Mouse (Mus musculus) E14TG2a.4 (cell line): ENCODE measurements around the gene Gng7.

Experiments used
- H3K27me3 ChIP-seq: 2 replicates; pipeline ENCODE4 v1.6.1; 2014; ENCODE audit warnings: low read length, control low read depth; ENCODE audit not compliant: insufficient read depth
- H3K36me3 ChIP-seq: 2 replicates; pipeline ENCODE4 v1.6.1; 2014; ENCODE audit warnings: low read length, control low read depth; ENCODE audit not compliant: insufficient read depth
- H3K4me1 ChIP-seq: replicated peaks from 2 replicates; pipeline ENCODE4 v1.6.1; 2014; ENCODE audit warnings: low read depth, low read length, control low read depth
- H3K4me3 ChIP-seq: replicated peaks from 2 replicates; pipeline ENCODE4 v1.5.1; 2014; ENCODE audit warnings: mild to moderate bottlenecking, low read length
- H3K9me3 ChIP-seq: 2 replicates; pipeline ENCODE4 v1.6.1; 2014; ENCODE audit warnings: low read length, control low read depth
- CTCF ChIP-seq: conservative IDR thresholded peaks from 2 replicates; pipeline ENCODE4 v1.5.1; 2014; ENCODE audit warnings: low read length
- NANOG ChIP-seq: IDR thresholded peaks from 2 replicates; pipeline ENCODE4 v1.6.1; 2014; ENCODE audit warnings: borderline replicate concordance, low read length, mixed read lengths
- POU5F1 ChIP-seq: IDR thresholded peaks from 2 replicates; pipeline ENCODE4 v1.6.1; 2014; ENCODE audit warnings: low read length, borderline replicate concordance

Gene Gng7

GRCm38 (mm10) chr10:80954843-80955242 is 59.9 kb downstream of the Gng7 start:
- TF ChIP-seq CTCF (no peak), POU5F1 (no peak), NANOG (no peak)
- 0 out of 2 replicates have a peak overlapping the region, but pooled peaks have one; percentile 1 for H3K4me3 ChIP-seq
- H3K4me1 ChIP-seq, result peaks cover 84% of the 10 kb centered on the region
- no peaks in the 10 kb centered on the region for H3K27me3 ChIP-seq
- no peaks in the 10 kb centered on the region for H3K36me3 ChIP-seq
- no peaks in the 10 kb centered on the region for H3K9me3 ChIP-seq

- Histone ChIP-seq H3K9me3 (no peaks in the 10 kb centered on the region), H3K27me3 (no peaks in the 10 kb centered on the region), H3K4me3 (no peak overlapping the region), H3K4me1 (peaks cover 84% of the 10 kb centered on the region), H3K36me3 (no peaks in the 10 kb centered on the region)
- TF ChIP-seq POU5F1 (no peak), CTCF (no peak), NANOG (no peak)
Observed at GRCm38 (mm10) chr10:80954415-80954814, 60.3 kb downstream of the Gng7 start.

GRCm38 (mm10) chr10:80952449-80952848 is 62.3 kb downstream of the Gng7 start:
- no peak for TF ChIP-seq NANOG
- no peak for TF ChIP-seq CTCF
- TF ChIP-seq POU5F1, result no peak
- H3K4me1 ChIP-seq, result peaks cover 93% of the 10 kb centered on the region
- H3K36me3 ChIP-seq, result no peaks in the 10 kb centered on the region
- H3K9me3 ChIP-seq, result no peaks in the 10 kb centered on the region
- H3K27me3 ChIP-seq, result no peaks in the 10 kb centered on the region
- H3K4me3 ChIP-seq, result peak overlapping the region; percentile 56; the same call in 1 of the 2 replicates

- H3K36me3 ChIP-seq, result no peaks in the 10 kb centered on the region
- 0 out of 2 replicates have a peak overlapping the region, but pooled peaks have one; percentile 56 for H3K4me3 ChIP-seq
- H3K27me3 ChIP-seq, result no peaks in the 10 kb centered on the region
- no peak for TF ChIP-seq POU5F1
- no peak for TF ChIP-seq NANOG
- no peak for TF ChIP-seq CTCF
- H3K4me1 ChIP-seq, result peaks cover 96% of the 10 kb centered on the region
- H3K9me3 ChIP-seq, result no peaks in the 10 kb centered on the region
Observed at GRCm38 (mm10) chr10:80951761-80952390, 62.9 kb downstream of the Gng7 start.

GRCm38 (mm10) chr10:80950314-80950713 is 64.4 kb downstream of the Gng7 start:
- Histone ChIP-seq H3K4me3 (peak overlapping the region; percentile 71), H3K9me3 (no peaks in the 10 kb centered on the region), H3K4me1 (peaks cover 97% of the 10 kb centered on the region), H3K36me3 (no peaks in the 10 kb centered on the region), H3K27me3 (no peaks in the 10 kb centered on the region)
- TF ChIP-seq NANOG (no peak), POU5F1 (no peak), CTCF (no peak)

- Histone ChIP-seq H3K9me3 (no peaks in the 10 kb centered on the region), H3K27me3 (no peaks in the 10 kb centered on the region)
- TF ChIP-seq NANOG (no peak), POU5F1 (no peak), CTCF (no peak)
Observed at GRCm38 (mm10) chr10:80949081-80949480, 65.7 kb downstream of the Gng7 start.

GRCm38 (mm10) chr10:80948570-80948969 is 66.2 kb downstream of the Gng7 start:
- H3K4me3 ChIP-seq, result peak overlapping the region; percentile 71
- H3K9me3 ChIP-seq, result no peaks in the 10 kb centered on the region
- H3K4me1 ChIP-seq, result peaks cover 96% of the 10 kb centered on the region
- TF ChIP-seq CTCF, result no peak
- TF ChIP-seq POU5F1, result no peak
- no peak for TF ChIP-seq NANOG
- no peaks in the 10 kb centered on the region for H3K27me3 ChIP-seq
- H3K36me3 ChIP-seq, result no peaks in the 10 kb centered on the region

More at GRCm38 (mm10) chr10:80949081-80949480, 65.7 kb downstream of the Gng7 start:
- Histone ChIP-seq H3K36me3 (no peaks in the 10 kb centered on the region), H3K4me1 (peaks cover 94% of the 10 kb centered on the region), H3K4me3 (peak overlapping the region; percentile 71)

- TF ChIP-seq NANOG (no peak), POU5F1 (no peak), CTCF (no peak)
- Histone ChIP-seq H3K4me1 (peaks cover 96% of the 10 kb centered on the region), H3K9me3 (no peaks in the 10 kb centered on the region)
Observed at GRCm38 (mm10) chr10:80947802-80948201, 66.9 kb downstream of the Gng7 start.

More at GRCm38 (mm10) chr10:80947802-80948201, 66.9 kb downstream of the Gng7 start:
- Histone ChIP-seq H3K36me3 (no peaks in the 10 kb centered on the region), H3K4me3 (peak overlapping the region; percentile 71), H3K27me3 (no peaks in the 10 kb centered on the region)
